Mouse (Mus musculus) kidney, adult 8-10 months (tissue): ENCODE measurements around the gene Ogfr.

ENCODE experiments used
- DNase-seq, 2 experiments: peaks; one replicate each; pipeline ENCODE4 v3.0.0; 2022

Ogfr gene

GRCm38 (mm10) chr2:180604781-180605180 is 15.7 kb downstream of the Ogfr start:
- no peak for DNase-seq

- DNase-seq: no peak
These were observed 21.2 kb downstream of the Ogfr start for GRCm38 (mm10) chr2:180610283-180610682.

GRCm38 (mm10) chr2:180611882-180612281 is 22.8 kb downstream of the Ogfr start:
- DNase-seq: no peak

- no peak for DNase-seq
These were observed 52.8 kb downstream of the Ogfr start for GRCm38 (mm10) chr2:180641576-180642554.

GRCm38 (mm10) chr2:180642555-180643260 is 53.7 kb downstream of the Ogfr start, which contains the start of gene Tcfl5:
Tcfl5 (minus strand) TSS chr2:180642708.
- no peak for DNase-seq

- no peak for DNase-seq
These were observed 54.6 kb downstream of the Ogfr start for GRCm38 (mm10) chr2:180643626-180644025.
